Mouse (Mus musculus) midbrain, embryonic 10.5 days (tissue): Measurements from ENCODE around the gene Tmeff2. TPM values are rescaled to one million over a fixed set of nuclear protein-coding genes. Genes with fewer than 3 reads are reported as not detected.

Experiments
- DNase-seq: peaks from one replicate; pipeline ENCODE4 v3.0.0-alpha.2; 2017; ENCODE audit warnings: low spot score
- H3K27ac ChIP-seq: fragments of 300-500 bp; sonication (generic); replicated peaks from 2 replicates; pipeline ENCODE4 v1.5.1; 2016; ENCODE audit warnings: mild to moderate bottlenecking
- H3K27me3 ChIP-seq: fragments of 300-500 bp; sonication (generic); 2 replicates; pipeline ENCODE4 v1.6.1; 2016; ENCODE audit warnings: low read depth, mild to moderate bottlenecking; ENCODE audit not compliant: poor library complexity, severe bottlenecking
- H3K36me3 ChIP-seq: fragments of 300-500 bp; sonication (generic); 2 replicates; pipeline ENCODE4 v1.6.1; 2016; ENCODE audit warnings: mild to moderate bottlenecking, moderate library complexity
- H3K4me1 ChIP-seq: fragments of 300-500 bp; sonication (generic); 2 replicates; pipeline ENCODE4 v1.6.1; 2016
- H3K4me3 ChIP-seq: fragments of 300-500 bp; sonication (generic); 2 replicates; pipeline ENCODE4 v1.5.1; 2016; ENCODE audit warnings: mild to moderate bottlenecking, moderate library complexity
- H3K9me3 ChIP-seq: fragments of 300-500 bp; sonication (generic); replicated peaks from 2 replicates; pipeline ENCODE4 v1.6.1; 2016; ENCODE audit warnings: mild to moderate bottlenecking
- WGBS: fragments of 180-500 bp; shearing (Covaris S2); methylation state at CpG from one replicate; pipeline ENCODE4 v1.1.7; 2016; 5-methylcytosine and 5-hydroxymethylcytosine counted together
- polyA plus RNA-seq: library from polyadenylated mRNA; unstranded; fragments of >200 nt; fragmentation: Nextera tagmentation; extraction: Ambion mirVana; gene quantifications from 2 replicates; pipeline ENCODE4 v1.2.1, GENCODE M21; 2016

Tmeff2 gene
- polyA plus RNA-seq, 1 experiment from 2014 or later = 4.1 TPM

DNA sequence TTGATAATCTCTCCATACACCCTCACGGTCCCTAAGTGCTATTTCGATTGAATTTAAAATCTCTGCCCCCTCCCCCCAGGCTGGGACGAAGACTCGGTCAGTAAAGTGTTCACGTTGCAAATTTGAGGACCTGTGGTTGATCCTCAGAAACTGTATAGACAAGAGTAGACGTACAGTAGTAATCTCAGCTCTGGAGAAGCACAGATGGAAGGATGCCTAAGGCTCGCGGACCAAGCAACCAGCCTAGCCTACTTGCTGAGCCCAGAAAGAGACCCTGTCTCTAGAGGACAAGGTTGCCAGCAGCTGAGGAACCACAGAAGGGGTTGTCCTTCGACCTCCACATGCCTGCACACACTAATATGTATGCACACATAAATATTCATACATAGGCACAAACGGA lies 239.2 kb downstream of the Tmeff2 start:
- no peak overlapping the region for H3K27ac ChIP-seq
- H3K4me1 ChIP-seq = no peaks in the 10 kb centered on the region
- 90% methylated on average over 10 of the region's 10 CpGs for WGBS
- DNase-seq = no peak
- H3K27me3 ChIP-seq = peaks cover 31% of the 10 kb centered on the region
- H3K36me3 ChIP-seq = no peaks in the 10 kb centered on the region
- no peak overlapping the region for H3K4me3 ChIP-seq
- H3K9me3 ChIP-seq = no peaks in the 10 kb centered on the region

DNA sequence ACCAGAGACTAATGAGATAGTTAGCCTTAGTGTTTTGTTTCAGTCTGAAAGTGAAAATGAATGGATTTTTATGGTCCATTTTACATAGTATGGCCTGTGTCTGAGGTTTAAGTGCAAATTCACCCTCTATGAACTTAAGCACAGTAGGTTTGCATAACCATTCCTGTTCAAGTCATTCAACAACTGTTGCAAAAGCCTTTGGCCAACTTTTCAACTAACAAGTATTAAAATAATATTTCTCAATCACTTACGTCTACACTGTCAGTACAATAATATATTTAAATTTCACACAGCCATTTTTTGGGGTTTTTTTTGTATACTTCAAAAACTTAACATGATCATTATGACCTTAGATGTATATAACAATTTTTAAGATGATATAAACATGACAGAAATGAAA lies 240.9 kb downstream of the Tmeff2 start:
- Histone ChIP-seq H3K27ac (no peak overlapping the region), H3K4me1 (0 out of 2 replicates have a peak, but pooled peaks cover 3% of the 10 kb centered on the region), H3K36me3 (no peaks in the 10 kb centered on the region), H3K9me3 (no peaks in the 10 kb centered on the region), H3K4me3 (no peak overlapping the region), H3K27me3 (peaks cover 26% of the 10 kb centered on the region)
- no peak for DNase-seq
- 89% methylated on average over 1 of the region's 1 CpGs for WGBS

DNA sequence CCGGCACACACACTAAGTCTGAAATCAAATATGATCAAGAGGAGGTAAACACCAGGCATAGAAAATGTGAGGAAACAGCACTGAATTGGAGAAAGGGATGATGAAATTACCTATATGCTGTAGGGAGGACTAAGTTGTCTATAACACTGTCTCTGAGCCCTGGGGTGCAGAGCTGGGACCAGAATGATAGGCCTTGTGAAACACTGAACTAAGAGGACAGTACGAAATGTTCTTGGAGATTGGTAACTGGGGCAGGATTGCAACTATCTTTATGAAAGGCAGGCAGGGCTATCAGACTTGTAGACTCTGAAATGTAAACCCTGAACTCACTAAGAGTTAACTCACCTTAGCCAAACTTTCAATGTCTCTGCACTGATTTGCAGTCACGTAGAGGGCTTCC lies 242.3 kb downstream of the Tmeff2 start:
- DNase-seq = no peak
- Histone ChIP-seq H3K4me1 (0 out of 2 replicates have a peak, but pooled peaks cover 3% of the 10 kb centered on the region), H3K36me3 (no peaks in the 10 kb centered on the region), H3K9me3 (no peaks in the 10 kb centered on the region), H3K4me3 (no peak overlapping the region), H3K27me3 (peaks cover 23% of the 10 kb centered on the region), H3K27ac (no peak overlapping the region)
- WGBS = 92% methylated on average over 3 of the region's 3 CpGs

DNA sequence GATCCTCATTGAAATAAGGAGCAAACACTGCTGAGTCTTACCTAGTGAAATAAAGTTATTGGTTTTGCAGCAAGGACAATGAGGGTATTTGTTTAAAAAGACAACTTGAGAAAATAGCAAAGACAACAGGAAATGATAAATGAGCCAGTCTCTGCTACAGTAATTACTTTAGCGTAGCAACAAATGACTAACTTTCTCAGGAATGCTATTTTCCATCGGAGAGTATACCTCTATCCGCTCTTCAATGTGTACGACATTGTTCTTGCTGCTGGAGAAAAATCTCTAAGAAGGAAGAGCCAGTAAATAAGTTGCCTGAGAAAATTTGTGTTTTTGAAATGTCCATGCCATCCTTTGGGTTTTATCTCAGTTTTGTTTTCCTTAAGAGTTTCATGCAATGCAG lies 245.2 kb downstream of the Tmeff2 start:
- 92% methylated on average over 4 of the region's 4 CpGs for WGBS
- no peaks in the 10 kb centered on the region for H3K9me3 ChIP-seq
- peaks cover 9% of the 10 kb centered on the region for H3K4me1 ChIP-seq
- no peaks in the 10 kb centered on the region for H3K36me3 ChIP-seq
- no peak overlapping the region for H3K4me3 ChIP-seq
- no peak overlapping the region for H3K27ac ChIP-seq
- no peak for DNase-seq
- peaks cover 20% of the 10 kb centered on the region for H3K27me3 ChIP-seq

DNA sequence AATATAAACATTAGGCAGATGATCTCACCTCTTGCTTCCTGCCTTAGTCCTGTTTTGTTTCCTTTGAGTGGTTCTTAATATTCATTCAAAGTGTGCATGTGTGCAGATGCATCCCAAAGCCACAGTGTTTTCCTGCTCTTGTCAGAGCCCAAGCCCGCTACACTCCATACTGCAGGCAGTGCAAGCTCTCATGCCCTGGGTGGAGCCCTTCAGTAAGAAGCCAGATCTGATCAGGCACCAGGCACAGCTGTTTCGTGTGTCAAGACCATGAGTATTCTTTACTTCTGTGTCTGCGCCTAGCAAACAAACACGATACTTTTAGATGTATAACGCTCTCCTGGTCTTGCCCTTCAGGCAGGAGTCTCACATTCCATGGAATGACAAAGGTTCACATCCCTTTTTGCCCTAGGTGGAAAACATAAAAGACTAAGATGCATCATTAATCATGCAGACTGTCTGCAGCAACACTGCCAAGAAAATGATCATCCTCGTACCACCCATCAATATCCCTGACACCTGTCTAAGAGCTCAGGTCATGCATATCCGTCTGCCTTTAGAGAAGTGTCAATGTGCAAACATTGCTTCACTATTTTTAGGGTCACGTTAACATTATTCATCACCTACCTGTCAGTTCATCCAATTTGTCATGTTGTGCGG lies 248.2 kb downstream of the Tmeff2 start:
- DNase-seq = no peak
- 79% methylated on average over 9 of the region's 9 CpGs for WGBS
- H3K27ac ChIP-seq = no peak overlapping the region

DNA sequence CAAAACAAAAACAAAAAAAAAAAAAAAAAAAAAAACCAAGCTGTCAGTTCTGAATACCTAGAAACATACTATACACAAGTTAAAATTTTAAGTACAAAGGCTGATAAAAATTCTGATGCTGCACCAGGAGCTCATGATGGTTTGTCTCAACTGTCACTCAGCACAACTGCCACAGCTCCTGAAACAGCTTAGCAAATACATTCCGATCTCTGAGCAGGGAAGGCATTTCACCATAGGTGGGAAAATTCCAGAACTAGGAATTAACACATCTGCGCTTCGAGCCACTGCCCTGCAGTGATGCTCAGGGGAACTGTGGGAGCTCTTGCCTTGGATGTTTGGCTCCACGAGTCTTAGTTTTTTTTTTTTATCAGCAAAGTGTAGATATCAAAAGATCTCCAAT lies 249.0 kb downstream of the Tmeff2 start:
- no peak overlapping the region for H3K4me3 ChIP-seq
- peaks cover 24% of the 10 kb centered on the region for H3K4me1 ChIP-seq
- H3K36me3 ChIP-seq = no peaks in the 10 kb centered on the region
- H3K27me3 ChIP-seq = no peaks in the 10 kb centered on the region
- H3K9me3 ChIP-seq = no peaks in the 10 kb centered on the region
- no peak for DNase-seq
- 62% methylated on average over 4 of the region's 4 CpGs for WGBS
- H3K27ac ChIP-seq = no peak overlapping the region

More for the DNA sequence above, 248.2 kb downstream of the Tmeff2 start:
- Histone ChIP-seq H3K4me3 (no peak overlapping the region), H3K4me1 (peaks cover 24% of the 10 kb centered on the region), H3K9me3 (no peaks in the 10 kb centered on the region), H3K27me3 (no peaks in the 10 kb centered on the region), H3K36me3 (no peaks in the 10 kb centered on the region)

DNA sequence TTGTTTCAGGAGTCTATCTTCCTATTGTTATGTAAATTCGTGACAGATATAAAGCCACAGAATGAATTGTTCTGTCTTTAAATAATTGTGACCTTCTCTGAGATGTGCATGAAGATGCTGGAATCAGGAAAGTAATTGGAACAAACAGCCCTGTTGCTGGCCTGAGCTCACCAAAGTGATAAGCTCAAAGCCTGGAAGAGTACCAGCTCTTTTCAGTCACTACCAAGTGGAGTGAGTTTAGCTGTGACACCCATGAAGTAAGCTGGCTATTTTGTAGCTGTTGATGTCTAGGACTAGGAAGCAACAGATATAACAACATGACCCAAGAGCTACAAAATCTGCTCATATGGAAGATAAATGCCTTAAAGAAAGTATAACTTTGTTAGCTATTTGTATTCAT lies 249.4 kb downstream of the Tmeff2 start:
- H3K4me3 ChIP-seq = no peak overlapping the region
- no peaks in the 10 kb centered on the region for H3K36me3 ChIP-seq
- H3K27ac ChIP-seq = no peak overlapping the region
- peaks cover 24% of the 10 kb centered on the region for H3K4me1 ChIP-seq
- H3K9me3 ChIP-seq = no peaks in the 10 kb centered on the region
- DNase-seq = no peak
- H3K27me3 ChIP-seq = no peaks in the 10 kb centered on the region
- 74% methylated on average over 1 of the region's 1 CpGs for WGBS

DNA sequence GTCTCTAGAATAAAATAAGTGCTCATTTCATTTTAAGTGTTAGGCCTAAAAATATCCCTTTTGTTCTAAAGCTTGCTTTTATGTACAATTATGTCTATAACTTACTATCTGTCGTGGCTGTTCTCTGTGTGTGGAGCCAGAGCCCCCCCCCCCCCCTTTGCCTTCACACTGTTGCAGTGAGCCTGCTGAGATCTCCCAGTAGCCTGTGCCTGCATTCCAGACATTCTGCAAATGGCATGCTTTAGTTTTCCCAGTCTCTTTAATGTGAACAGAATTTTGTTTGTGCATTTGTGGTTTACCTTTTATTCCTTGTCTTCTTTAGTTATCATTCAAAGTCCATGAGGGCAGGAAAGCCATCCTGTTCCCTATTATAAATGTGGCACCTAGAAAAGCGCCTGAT lies 251.6 kb downstream of the Tmeff2 start:
- 48% methylated on average over 2 of the region's 2 CpGs for WGBS
- H3K27me3 ChIP-seq = no peaks in the 10 kb centered on the region
- H3K27ac ChIP-seq = no peak overlapping the region
- no peaks in the 10 kb centered on the region for H3K36me3 ChIP-seq
- no peak overlapping the region for H3K4me3 ChIP-seq
- no peak for DNase-seq
- no peaks in the 10 kb centered on the region for H3K9me3 ChIP-seq
- H3K4me1 ChIP-seq = peaks cover 21% of the 10 kb centered on the region

DNA sequence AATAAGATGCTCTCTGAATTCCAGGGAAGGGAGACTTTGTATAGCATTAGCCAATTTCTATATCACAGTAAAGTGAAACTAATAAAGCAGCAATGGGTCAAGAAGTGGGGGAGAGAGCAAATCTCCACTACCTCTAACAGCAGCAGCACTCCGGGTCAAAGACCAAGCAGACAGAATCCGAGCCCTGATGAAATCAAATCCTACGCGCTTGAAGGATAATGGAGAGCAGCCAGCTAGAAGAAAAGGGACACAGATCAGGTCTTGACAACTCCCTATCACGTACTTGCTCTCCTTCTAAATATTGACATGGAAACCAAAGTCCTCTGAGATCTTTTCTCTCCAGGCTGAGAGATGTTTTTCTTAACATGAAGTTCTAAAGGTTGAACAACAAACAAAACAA lies 252.4 kb downstream of the Tmeff2 start:
- Histone ChIP-seq H3K4me3 (no peak overlapping the region), H3K9me3 (no peaks in the 10 kb centered on the region), H3K27me3 (no peaks in the 10 kb centered on the region), H3K36me3 (no peaks in the 10 kb centered on the region), H3K4me1 (peaks cover 21% of the 10 kb centered on the region), H3K27ac (no peak overlapping the region)
- WGBS = 5% methylated on average over 5 of the region's 5 CpGs
- no peak for DNase-seq

DNA sequence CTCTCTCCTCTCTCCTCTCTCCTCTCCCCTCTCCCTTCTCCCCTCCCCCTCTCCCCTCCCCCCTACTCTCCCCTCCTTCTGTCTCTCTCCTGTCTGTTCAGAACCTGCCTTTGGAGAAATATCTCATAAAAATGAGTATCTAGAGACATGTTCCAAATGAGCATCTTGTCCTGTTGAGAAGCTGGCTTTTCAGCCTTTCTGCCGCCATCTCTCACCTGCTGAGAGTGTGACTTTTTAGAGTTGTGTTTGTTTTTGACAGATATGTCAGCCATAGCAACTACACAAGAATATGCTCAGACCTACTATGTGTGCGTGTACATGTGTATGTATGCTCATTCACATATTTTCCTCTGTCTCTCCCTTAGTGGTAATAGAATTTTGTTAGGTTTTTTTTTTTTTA lies 283.8 kb downstream of the Tmeff2 start:
- WGBS = 81% methylated on average over 2 of the region's 2 CpGs
- Histone ChIP-seq H3K4me3 (no peak overlapping the region), H3K9me3 (no peaks in the 10 kb centered on the region), H3K27me3 (no peaks in the 10 kb centered on the region), H3K4me1 (no peaks in the 10 kb centered on the region), H3K36me3 (no peaks in the 10 kb centered on the region), H3K27ac (no peak overlapping the region)
- DNase-seq = no peak

DNA sequence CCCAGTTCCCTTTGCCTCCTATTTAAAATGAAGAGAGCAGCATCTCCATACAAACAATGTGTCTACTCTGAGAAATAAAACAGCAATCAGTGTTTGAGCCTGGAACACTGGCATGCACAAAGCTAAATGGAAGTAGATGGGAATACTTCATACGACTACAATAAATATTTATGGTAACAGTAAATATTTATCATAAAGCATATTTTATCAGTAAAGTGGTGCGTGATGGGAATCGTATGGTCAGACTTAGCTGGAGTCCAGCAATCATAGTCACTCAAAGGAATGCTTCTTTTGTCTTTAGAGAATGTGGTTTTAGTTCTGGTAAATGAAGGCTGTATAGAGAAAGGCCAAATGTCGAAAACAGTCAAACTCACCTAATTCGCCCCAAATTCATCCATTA lies 288.6 kb downstream of the Tmeff2 start:
- no peaks in the 10 kb centered on the region for H3K27me3 ChIP-seq
- no peak overlapping the region for H3K27ac ChIP-seq
- 92% methylated on average over 5 of the region's 5 CpGs for WGBS
- H3K4me3 ChIP-seq = no peak overlapping the region
- H3K36me3 ChIP-seq = no peaks in the 10 kb centered on the region
- no peaks in the 10 kb centered on the region for H3K4me1 ChIP-seq
- no peaks in the 10 kb centered on the region for H3K9me3 ChIP-seq
- no peak for DNase-seq

DNA sequence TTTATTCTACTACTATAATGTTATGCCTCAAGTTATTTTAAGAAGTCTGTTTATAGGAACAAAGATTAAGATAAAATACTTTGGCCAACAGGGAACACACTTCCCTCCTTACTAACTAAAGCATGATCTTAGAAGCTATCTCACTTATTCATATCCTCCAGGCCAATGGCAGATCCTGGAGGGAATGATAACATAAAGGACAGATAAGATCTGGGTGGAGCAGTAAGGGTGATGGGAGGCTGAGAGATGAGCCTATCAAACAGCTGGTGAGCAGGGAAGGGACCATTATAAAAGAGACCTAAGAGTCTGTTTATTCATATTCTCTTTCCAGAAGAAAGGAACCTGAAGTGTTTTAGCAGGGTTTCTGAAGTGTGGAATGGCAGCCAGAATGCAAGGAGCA lies 290.8 kb downstream of the Tmeff2 start:
- H3K9me3 ChIP-seq = no peaks in the 10 kb centered on the region
- H3K27ac ChIP-seq = no peak overlapping the region
- no peaks in the 10 kb centered on the region for H3K36me3 ChIP-seq
- H3K4me3 ChIP-seq = no peak overlapping the region
- no peaks in the 10 kb centered on the region for H3K27me3 ChIP-seq
- DNase-seq = no peak
- H3K4me1 ChIP-seq = no peaks in the 10 kb centered on the region

DNA sequence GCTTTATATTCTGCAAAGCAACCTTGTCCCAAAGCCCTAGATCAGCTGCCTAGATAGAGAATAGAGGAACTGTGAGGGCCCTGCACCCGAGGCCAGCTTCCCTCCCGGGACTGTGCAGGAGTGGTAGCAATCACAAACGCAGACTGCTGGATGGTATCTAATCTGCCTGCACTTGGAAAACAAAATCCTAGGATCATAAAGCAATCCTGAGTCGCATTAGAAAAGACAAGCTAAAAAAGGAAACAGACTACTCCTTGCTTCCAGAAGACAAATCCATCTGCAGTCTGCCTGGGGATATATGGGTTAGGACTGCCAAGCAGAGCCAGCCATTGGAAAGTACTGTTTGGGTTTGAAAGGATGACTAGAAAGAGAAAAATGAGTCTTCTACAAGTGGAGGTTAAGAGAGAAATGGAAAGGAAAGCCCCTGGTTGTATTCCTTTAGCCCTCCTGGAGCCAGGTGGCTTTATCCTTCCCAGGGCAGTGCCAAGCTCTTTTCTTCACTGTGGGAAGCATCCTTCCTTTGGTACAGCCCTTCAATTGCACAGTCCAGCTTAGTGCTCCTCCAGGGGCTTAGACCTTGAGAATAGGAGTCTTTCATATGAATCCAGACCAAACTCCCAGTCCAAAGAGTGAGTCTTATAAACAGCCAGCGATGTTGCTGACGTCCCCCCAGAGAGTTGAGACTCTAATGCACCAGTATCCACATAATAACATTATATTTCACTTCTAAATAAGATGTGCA lies 291.6 kb downstream of the Tmeff2 start:
- no peak for DNase-seq
- H3K4me3 ChIP-seq = no peak overlapping the region
- H3K27ac ChIP-seq = no peak overlapping the region
- 78% methylated on average over 6 of the region's 6 CpGs for WGBS
- H3K4me1 ChIP-seq = no peaks in the 10 kb centered on the region
- no peaks in the 10 kb centered on the region for H3K9me3 ChIP-seq
- H3K27me3 ChIP-seq = no peaks in the 10 kb centered on the region
- no peaks in the 10 kb centered on the region for H3K36me3 ChIP-seq
